Mouse (Mus musculus): ENCODE data around the gene Mybph. TPM values are rescaled to one million over a fixed set of nuclear protein-coding genes. Genes with fewer than 3 reads are reported as not detected.

Mybph gene
- total and polyA plus RNA-seq, 3 experiments, result not detected

- Histone ChIP-seq H3K36me3 (ENCODE audit: control insufficient read depth in 1 of 2, insufficient read depth in 2 of 2, low read length in 2 of 2) (no peaks in the 10 kb centered on the region), H3K9ac (ENCODE audit: control insufficient read depth, low read depth, low read length, poor library complexity, severe bottlenecking) (no peak overlapping the region), H3K27me3 (ENCODE audit: control insufficient read depth in 1 of 2, insufficient read depth in 2 of 2, low read length in 2 of 2) (peaks cover 5 to 6% of the 10 kb centered on the region in 2 experiments), H3K79me2 (ENCODE audit: control insufficient read depth, insufficient read depth, low read length, poor library complexity) (no peaks in the 10 kb centered on the region), H3K4me1 (ENCODE audit: control insufficient read depth in 1 of 2, insufficient read depth in 2 of 2, low read length in 2 of 2) (0 out of 4 replicates have a peak, but pooled peaks cover 0 to 5% of the 10 kb centered on the region in 2 experiments), H3K9me3 (replicated peaks; ENCODE audit: insufficient read depth, low read length) (no peaks in the 10 kb centered on the region), H3K27ac (ENCODE audit: control insufficient read depth, low read depth, low read length) (no peak overlapping the region), H3K4me3 (ENCODE audit: control insufficient read depth in 1 of 2, insufficient read depth in 1 of 2, low read depth in 2 of 2, low read length in 2 of 2) (no peak overlapping the region)
- no peak for DNase-seq (ENCODE audit: low read depth, low spot score)
- TF ChIP-seq ZNF384 (IDR thresholded peaks at IDR 0.05; ENCODE audit: low read depth, low read length), result no peak
- TF ChIP-seq MYC (IDR thresholded peaks at IDR 0.05; ENCODE audit: low read depth, low read length), result no peak
- no peak for TF ChIP-seq CHD2 (IDR thresholded peaks at IDR 0.05; ENCODE audit: low read length)
- TF ChIP-seq UBTF (IDR thresholded peaks at IDR 0.05; ENCODE audit: borderline replicate concordance, insufficient read depth, low read depth, low read length), result no peak
- no peak for TF ChIP-seq ZC3H11A (IDR thresholded peaks at IDR 0.05; ENCODE audit: low read depth, low read length)
- no peak for TF ChIP-seq RCOR1 (IDR thresholded peaks at IDR 0.05; ENCODE audit: low read depth, low read length)
- no peak for TF ChIP-seq EP300 (IDR thresholded peaks at IDR 0.05; ENCODE audit: low read depth in 1 of 2, low read length in 2 of 2)
- TF ChIP-seq ZMIZ1 (IDR thresholded peaks at IDR 0.05; ENCODE audit: low read depth, low read length), result no peak
- TF ChIP-seq POLR2AphosphoS5 (IDR thresholded peaks at IDR 0.05; ENCODE audit: borderline replicate concordance, low read depth, low read length), result no peak
- no peak for TF ChIP-seq SMC3 (IDR thresholded peaks at IDR 0.05; ENCODE audit: low read depth, low read length)
- TF ChIP-seq TCF12 (IDR thresholded peaks at IDR 0.05; ENCODE audit: low read depth, low read length), result no peak
- TF ChIP-seq HCFC1 (IDR thresholded peaks at IDR 0.05; ENCODE audit: low read depth, low read length), result no peak
- TF ChIP-seq POLR2A (IDR thresholded peaks at IDR 0.05; ENCODE audit: control insufficient read depth in 1 of 2, insufficient read depth in 1 of 2, low read depth in 1 of 2, low read length in 2 of 2, poor library complexity in 1 of 2), result no peak
- no peak for TF ChIP-seq USF2 (IDR thresholded peaks at IDR 0.05; ENCODE audit: borderline replicate concordance in 1 of 2, insufficient read depth in 1 of 2, low read depth in 1 of 2, low read length in 2 of 2)
- no peak for TF ChIP-seq RAD21 (IDR thresholded peaks at IDR 0.05; ENCODE audit: low read depth, low read length)
These were observed 26.7 kb upstream of the Mybph start for GRCm38 (mm10) chr1:134166547-134166946.

- Histone ChIP-seq H3K27ac (ENCODE audit: control insufficient read depth, low read depth, low read length) (no peak overlapping the region), H3K36me3 (ENCODE audit: control insufficient read depth in 1 of 2, insufficient read depth in 2 of 2, low read length in 2 of 2) (no peaks in the 10 kb centered on the region), H3K27me3 (ENCODE audit: control insufficient read depth in 1 of 2, insufficient read depth in 2 of 2, low read length in 2 of 2) (peaks cover 5 to 6% of the 10 kb centered on the region in 2 experiments), H3K9me3 (replicated peaks; ENCODE audit: insufficient read depth, low read length) (no peaks in the 10 kb centered on the region), H3K4me3 (ENCODE audit: control insufficient read depth in 1 of 2, insufficient read depth in 1 of 2, low read depth in 2 of 2, low read length in 2 of 2) (no peak overlapping the region), H3K79me2 (ENCODE audit: control insufficient read depth, insufficient read depth, low read length, poor library complexity) (no peaks in the 10 kb centered on the region), H3K9ac (ENCODE audit: control insufficient read depth, low read depth, low read length, poor library complexity, severe bottlenecking) (no peak overlapping the region), H3K4me1 (ENCODE audit: control insufficient read depth in 1 of 2, insufficient read depth in 2 of 2, low read length in 2 of 2) (0 out of 4 replicates have a peak, but pooled peaks cover 0 to 5% of the 10 kb centered on the region in 2 experiments)
- DNase-seq (ENCODE audit: low read depth, low spot score), result no peak
- TF ChIP-seq MYC (IDR thresholded peaks at IDR 0.05; ENCODE audit: low read depth, low read length) (no peak), HCFC1 (IDR thresholded peaks at IDR 0.05; ENCODE audit: low read depth, low read length) (no peak), GABPA (IDR thresholded peaks at IDR 0.05; ENCODE audit: low read depth, low read length) (no peak), TAL1 (IDR thresholded peaks at IDR 0.05; ENCODE audit: low read length) (no peak), NELFE (IDR thresholded peaks at IDR 0.05; ENCODE audit: low read depth, low read length) (no peak), CTCF (IDR thresholded peaks at IDR 0.05 in 2 of 3, conservative IDR thresholded peaks at IDR 0.05 in 1 of 3; ENCODE audit: control insufficient read depth in 1 of 3, insufficient read depth in 1 of 3, low read depth in 2 of 3, low read length in 3 of 3, poor library complexity in 1 of 3, severe bottlenecking in 1 of 3) (no peak), MAFK (IDR thresholded peaks at IDR 0.05; ENCODE audit: borderline replicate concordance, low read depth, low read length) (no peak), MEF2A (IDR thresholded peaks at IDR 0.05; ENCODE audit: extremely low read depth, insufficient replicate concordance, low read depth, low read length, poor library complexity, severe bottlenecking) (no peak), USF1 (IDR thresholded peaks at IDR 0.05; ENCODE audit: low read depth, low read length) (no peak), POLR2A (IDR thresholded peaks at IDR 0.05; ENCODE audit: control insufficient read depth in 1 of 2, insufficient read depth in 1 of 2, low read depth in 1 of 2, low read length in 2 of 2, poor library complexity in 1 of 2) (no peak), E2F4 (IDR thresholded peaks at IDR 0.05; ENCODE audit: borderline replicate concordance, low read depth, low read length) (no peak)
These were observed 25.6 kb upstream of the Mybph start for GRCm38 (mm10) chr1:134167416-134168305.
